Mouse (Mus musculus) lung, postnatal 0 days (tissue): ENCODE data around the gene Dennd1a. TPM values are rescaled to one million over a fixed set of nuclear protein-coding genes. Genes with fewer than 3 reads are reported as not detected.

Experiments
- ATAC-seq: fragments of 200-750 bp; cut with Nextera tagmentation; 2 replicates; pipeline ENCODE4 v1.8.0; 2017; ENCODE audit warnings: moderate library complexity
- DNase-seq: peaks from one replicate; pipeline ENCODE4 v3.0.0-alpha.2; 2016; ENCODE audit warnings: low spot score
- H3K27ac ChIP-seq: fragments of 300-500 bp; sonication (generic); 2 replicates; pipeline ENCODE4 v1.5.1; 2014; ENCODE audit warnings: antibody characterized with exemption, mild to moderate bottlenecking, low read length, mixed read lengths
- H3K27me3 ChIP-seq: fragments of 300-500 bp; sonication (generic); replicated peaks from 2 replicates; pipeline ENCODE4 v1.6.1; 2014; ENCODE audit warnings: low read length, mixed read lengths; ENCODE audit not compliant: insufficient read depth
- H3K36me3 ChIP-seq: fragments of 300-500 bp; sonication (generic); 2 replicates; pipeline ENCODE4 v1.6.1; 2014; ENCODE audit warnings: low read length, mixed read lengths; ENCODE audit not compliant: insufficient read depth
- H3K4me1 ChIP-seq: fragments of 300-500 bp; sonication (generic); 2 replicates; pipeline ENCODE4 v1.6.1; 2014; ENCODE audit warnings: antibody characterized with exemption, low read depth, low read length, mixed read lengths; ENCODE audit not compliant: insufficient read depth
- H3K4me2 ChIP-seq: fragments of 300-500 bp; sonication (generic); replicated peaks from 2 replicates; pipeline ENCODE4 v1.6.1; 2014; ENCODE audit warnings: low read depth, mild to moderate bottlenecking, low read length, moderate library complexity, mixed read lengths
- H3K4me3 ChIP-seq: fragments of 300-500 bp; sonication (generic); 2 replicates; pipeline ENCODE4 v1.5.1; 2014; ENCODE audit warnings: low read depth, low read length
- H3K9ac ChIP-seq: fragments of 300-500 bp; sonication (generic); replicated peaks from 2 replicates; pipeline ENCODE4 v1.6.1; 2014; ENCODE audit warnings: low read depth, mild to moderate bottlenecking
- H3K9me3 ChIP-seq: fragments of 300-500 bp; sonication (generic); 2 replicates; pipeline ENCODE4 v1.6.1; 2016; ENCODE audit warnings: low read length, mixed read lengths
- CTCF ChIP-seq: IDR thresholded peaks from 2 replicates; pipeline ENCODE4 v1.5.1; 2016; ENCODE audit warnings: antibody characterized with exemption, mild to moderate bottlenecking
- EP300 ChIP-seq: IDR thresholded peaks from 2 replicates; pipeline ENCODE4 v1.6.1; 2016; ENCODE audit warnings: antibody characterized with exemption, mild to moderate bottlenecking, control low read depth
- WGBS: fragments of 180-500 bp; shearing (Covaris S2); extraction: QIAGEN DNeasy Blood & Tissue Kit; methylation state at CpG from one replicate; pipeline ENCODE4 v1.1.7; 2014; 5-methylcytosine and 5-hydroxymethylcytosine counted together
- polyA plus RNA-seq: library from polyadenylated mRNA; unstranded; fragments of >200 nt; fragmentation: Nextera tagmentation; extraction: Ambion mirVana; gene quantifications from 2 replicates; pipeline ENCODE4 v1.2.1, GENCODE M21; 2015

Dennd1a gene
- polyA plus RNA-seq, 1 experiment from 2014 or later: 4.4 TPM

- H3K27ac ChIP-seq: no peak overlapping the region
- DNase-seq (peak; percentile 78), ATAC-seq (peak; percentile 47)
- 19% methylated on average over 3 of the region's 3 CpGs for WGBS
- no peaks in the 10 kb centered on the region for H3K27me3 ChIP-seq
- no peak overlapping the region for H3K9ac ChIP-seq
- no peak overlapping the region for H3K4me2 ChIP-seq
- H3K4me3 ChIP-seq: no peak overlapping the region
- no peaks in the 10 kb centered on the region for H3K9me3 ChIP-seq
- TF ChIP-seq CTCF: peak; percentile 97
- TF ChIP-seq EP300: no peak
- H3K4me1 ChIP-seq: no peaks in the 10 kb centered on the region
- H3K36me3 ChIP-seq: 0 out of 2 replicates have a peak, but pooled peaks cover 10% of the 10 kb centered on the region
Measured at GRCm38 (mm10) chr2:37815676-37816075, 471.5 kb downstream of the Dennd1a start.

- no peaks in the 10 kb centered on the region for H3K27me3 ChIP-seq
- no peak overlapping the region for H3K4me3 ChIP-seq
- WGBS: 74% methylated on average over 8 of the region's 8 CpGs
- no peak overlapping the region for H3K27ac ChIP-seq
- ATAC-seq (0 out of 2 replicates have a peak, but pooled peaks have one; percentile 5), DNase-seq (no peak)
- H3K9me3 ChIP-seq: no peaks in the 10 kb centered on the region
- H3K36me3 ChIP-seq: 0 out of 2 replicates have a peak, but pooled peaks cover 10% of the 10 kb centered on the region
- H3K4me1 ChIP-seq: no peaks in the 10 kb centered on the region
- no peak overlapping the region for H3K4me2 ChIP-seq
- TF ChIP-seq EP300: no peak
- no peak for TF ChIP-seq CTCF
- H3K9ac ChIP-seq: no peak overlapping the region
Measured at GRCm38 (mm10) chr2:37814820-37815361, 472.3 kb downstream of the Dennd1a start.

- H3K9ac ChIP-seq: no peak overlapping the region
- H3K27me3 ChIP-seq: no peaks in the 10 kb centered on the region
- no peaks in the 10 kb centered on the region for H3K9me3 ChIP-seq
- ATAC-seq (no peak), DNase-seq (no peak)
- no peak overlapping the region for H3K4me2 ChIP-seq
- WGBS: 79% methylated on average over 5 of the region's 5 CpGs
- H3K36me3 ChIP-seq: peaks cover 10% of the 10 kb centered on the region; the same call in 1 of the 2 replicates
- no peak overlapping the region for H3K27ac ChIP-seq
- TF ChIP-seq EP300 (no peak), CTCF (no peak)
- no peaks in the 10 kb centered on the region for H3K4me1 ChIP-seq
- no peak overlapping the region for H3K4me3 ChIP-seq
Measured at GRCm38 (mm10) chr2:37812401-37812800, 474.8 kb downstream of the Dennd1a start.

DNA sequence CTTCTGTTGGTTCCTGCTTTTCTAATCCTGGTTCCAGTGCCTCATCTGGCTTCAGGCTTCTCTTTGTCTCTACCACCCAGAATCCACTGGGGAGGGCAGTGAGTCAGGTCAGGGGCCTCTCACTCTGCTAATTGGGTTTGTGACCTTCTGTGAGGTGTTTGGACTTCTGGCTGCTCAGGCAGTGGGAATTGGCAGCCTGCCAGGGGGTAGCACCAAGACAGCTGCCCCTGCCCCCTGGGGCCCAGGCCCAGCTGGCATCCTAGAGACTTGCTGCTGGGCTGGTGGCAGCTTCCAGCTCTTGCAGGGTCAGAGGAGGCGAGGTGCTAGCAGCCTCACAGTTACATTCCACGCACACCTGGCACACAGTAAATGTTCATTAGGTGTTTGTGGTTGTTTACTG is 475.5 kb downstream of the Dennd1a start:
- ATAC-seq: no peak
- no peak for DNase-seq
- H3K4me1 ChIP-seq: no peaks in the 10 kb centered on the region

GRCm38 (mm10) chr2:37802610-37803212 is 484.5 kb downstream of the Dennd1a start:
- DNase-seq (peak; percentile 76), ATAC-seq (peak; percentile 83)
- H3K27ac ChIP-seq: no peak overlapping the region
- no peak overlapping the region for H3K4me2 ChIP-seq
- no peak overlapping the region for H3K9ac ChIP-seq
- no peaks in the 10 kb centered on the region for H3K9me3 ChIP-seq
- 47% methylated on average over 4 of the region's 4 CpGs for WGBS
- TF ChIP-seq EP300 (no peak), CTCF (peak; percentile 96)
- H3K27me3 ChIP-seq: no peaks in the 10 kb centered on the region
- no peak overlapping the region for H3K4me3 ChIP-seq
- no peaks in the 10 kb centered on the region for H3K36me3 ChIP-seq
- H3K4me1 ChIP-seq: no peaks in the 10 kb centered on the region

More for the DNA sequence above, 475.5 kb downstream of the Dennd1a start:
- Histone ChIP-seq H3K27ac (no peak overlapping the region), H3K4me3 (no peak overlapping the region), H3K36me3 (peaks cover 10% of the 10 kb centered on the region; the same call in 1 of the 2 replicates), H3K4me2 (no peak overlapping the region), H3K9ac (no peak overlapping the region), H3K9me3 (no peaks in the 10 kb centered on the region), H3K27me3 (no peaks in the 10 kb centered on the region)
- 88% methylated on average over 2 of the region's 2 CpGs for WGBS
- TF ChIP-seq EP300 (no peak), CTCF (no peak)

DNA sequence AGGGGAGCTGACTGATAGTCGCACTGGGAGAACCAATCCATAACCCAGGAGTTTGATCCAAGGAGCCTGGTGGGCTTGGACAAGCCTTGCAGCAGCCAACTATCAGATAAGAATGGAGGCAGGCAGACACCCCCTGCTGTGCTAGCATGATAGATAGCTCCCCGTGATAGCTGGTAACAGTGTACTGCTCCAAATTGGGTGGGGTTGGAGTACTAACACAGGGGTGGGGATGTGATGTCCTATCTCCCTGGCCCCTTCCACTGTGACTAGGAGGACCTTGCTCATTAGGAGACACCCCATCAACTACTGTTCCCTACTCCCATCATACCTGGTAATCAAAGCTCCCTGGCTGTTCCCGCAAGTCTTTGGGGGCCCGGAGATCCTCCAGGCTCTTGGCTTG is 485.5 kb downstream of the Dennd1a start:
- 80% methylated on average over 4 of the region's 4 CpGs for WGBS
- Histone ChIP-seq H3K9ac (no peak overlapping the region), H3K36me3 (no peaks in the 10 kb centered on the region), H3K27me3 (no peaks in the 10 kb centered on the region), H3K4me3 (no peak overlapping the region), H3K4me2 (no peak overlapping the region), H3K4me1 (no peaks in the 10 kb centered on the region), H3K9me3 (no peaks in the 10 kb centered on the region), H3K27ac (no peak overlapping the region)
- ATAC-seq: no peak
- TF ChIP-seq EP300 (no peak), CTCF (no peak)
- no peak for DNase-seq
